Mouse (Mus musculus): ENCODE results near the gene Stub1.
"Not testable (repeated sequence)": the region's sequence is repeated elsewhere in the genome, so short reads cannot be mapped to it uniquely, and the experiment has no call there.

Stub1 gene

DNA sequence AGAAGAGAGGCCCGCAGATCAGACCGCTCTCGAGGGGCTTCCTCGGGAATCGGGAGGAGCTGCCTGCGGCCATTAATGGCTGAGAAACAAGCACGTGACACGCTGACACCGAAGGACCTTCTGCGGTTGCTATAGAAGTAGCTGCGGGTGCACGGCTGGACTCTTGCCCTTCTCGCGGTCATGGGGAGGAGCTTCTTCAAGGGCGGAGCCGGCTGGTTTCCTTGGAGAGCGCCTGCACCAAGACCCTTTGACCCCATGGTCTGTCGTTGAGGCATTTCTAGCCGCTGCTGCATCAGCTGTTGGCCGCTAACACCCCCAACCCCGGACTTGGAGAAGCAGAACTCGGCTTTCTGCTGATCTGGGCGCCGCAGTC is at the start of gene Stub1:
TSS of gene Stub1 (minus strand) at position 114 of the 373 bp plus-strand sequence.
- peak; percentile 61 for DNase-seq (ENCODE audit: low spot score)

DNA sequence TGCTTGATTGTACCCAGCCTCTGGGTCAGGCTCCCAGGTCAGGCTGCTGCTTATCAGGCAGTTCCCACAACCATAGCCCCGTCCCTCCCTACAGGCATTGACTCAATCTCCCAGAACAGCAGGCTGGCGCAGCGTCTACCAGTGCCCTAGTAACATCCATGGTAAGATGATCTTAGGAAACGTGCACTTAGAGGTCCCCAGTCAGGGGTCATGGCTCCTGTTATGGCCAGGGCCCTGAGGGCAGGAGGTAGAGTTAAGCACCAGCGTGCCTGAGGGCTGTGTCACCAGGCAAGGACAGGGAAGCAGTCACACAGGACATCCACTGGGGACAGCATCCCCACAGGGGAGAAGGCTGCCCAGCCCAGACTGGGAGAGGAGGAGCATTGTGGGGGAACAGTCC is 49.1 kb upstream of the Stub1 start:
- DNase-seq (ENCODE audit: low spot score): peak; percentile 40

DNA sequence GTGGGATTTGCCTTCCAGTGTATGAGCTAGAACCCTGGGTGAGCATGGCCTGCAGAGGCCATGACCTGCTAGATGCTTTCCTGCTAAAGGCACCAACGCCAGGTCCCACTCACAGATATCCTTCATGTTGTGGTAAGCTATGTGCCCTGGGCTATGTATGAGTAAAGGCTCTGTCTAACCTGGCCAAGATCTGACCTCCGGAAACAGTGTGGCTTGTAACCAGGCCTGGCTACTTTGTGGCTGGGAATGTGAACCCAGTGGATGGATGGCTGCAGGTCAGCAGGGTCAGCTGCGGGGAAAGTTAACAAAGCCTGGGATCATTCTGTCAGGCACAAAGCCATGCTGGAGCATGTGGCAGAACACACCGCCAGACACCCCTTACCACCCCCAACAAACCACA is 48.5 kb upstream of the Stub1 start:
- DNase-seq (ENCODE audit: low spot score): no peak

DNA sequence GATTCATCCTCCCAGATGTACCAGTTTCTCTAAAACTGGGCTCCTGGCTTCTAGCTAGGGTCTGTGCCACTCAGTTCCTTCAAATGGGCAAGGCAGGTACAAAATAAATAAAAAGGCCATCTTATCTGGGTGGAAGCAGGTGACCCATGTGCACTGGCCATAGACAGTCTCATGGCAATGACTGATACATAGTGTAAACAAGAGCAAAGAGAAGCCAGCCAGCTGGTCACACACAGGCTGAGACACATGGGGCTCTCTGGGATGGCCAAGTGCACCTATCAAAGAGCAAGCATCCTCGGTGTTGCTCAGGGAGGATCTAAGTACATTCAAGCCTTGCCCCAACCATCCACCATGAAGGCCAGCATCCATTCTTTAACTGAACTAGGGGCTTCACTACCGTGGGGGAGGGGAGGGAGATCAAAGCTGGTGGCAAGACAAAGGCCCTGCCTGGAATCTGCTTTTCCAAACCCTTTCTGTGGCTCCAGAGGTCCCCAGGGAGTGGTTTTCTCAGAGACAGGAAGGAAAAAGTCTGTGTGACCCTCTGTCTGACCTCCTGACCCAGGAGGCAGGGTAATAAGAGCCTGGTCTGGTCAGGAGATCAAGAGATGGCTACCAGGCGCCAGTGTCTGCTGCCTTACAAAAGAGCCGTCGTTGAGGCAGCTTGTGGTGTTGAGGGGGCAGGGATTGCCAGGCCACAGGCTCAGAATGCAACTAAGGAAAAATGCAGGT is 47.9 kb upstream of the Stub1 start:
- no peak for DNase-seq (ENCODE audit: low spot score)

DNA sequence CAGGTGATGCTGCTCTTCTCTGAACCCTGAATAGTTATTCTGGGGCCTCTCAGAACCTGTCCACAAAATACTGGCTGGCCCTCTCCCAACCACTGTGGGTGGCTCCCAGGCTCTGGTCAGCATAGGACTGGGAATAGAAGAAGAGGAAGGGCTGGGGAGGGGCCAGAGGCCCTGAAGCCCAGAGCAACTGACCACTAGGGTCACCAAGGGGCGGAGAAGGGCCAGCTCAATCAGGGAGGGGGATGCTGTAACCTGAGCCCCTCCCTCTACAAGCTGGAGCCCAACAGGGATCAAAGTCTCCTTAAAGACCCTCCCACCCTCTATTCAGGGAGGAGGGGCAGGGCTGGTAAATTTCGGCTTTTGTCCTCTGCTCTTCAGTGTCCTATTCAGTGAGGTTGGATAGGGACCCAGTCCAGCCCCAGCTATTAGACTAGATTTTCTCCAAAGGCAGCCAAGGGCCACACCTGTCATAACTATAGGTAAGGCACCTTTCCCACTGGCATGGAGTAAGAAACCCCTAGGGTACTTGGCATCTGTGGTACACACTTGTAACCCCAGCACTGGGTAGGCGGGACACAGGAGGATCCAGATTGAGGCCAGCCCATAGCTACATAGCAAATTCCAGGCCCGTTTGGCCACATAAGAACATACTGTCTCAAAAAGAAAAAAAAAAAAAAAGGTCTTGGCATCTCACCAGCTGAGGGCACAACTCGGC is 47.1 kb upstream of the Stub1 start, which contains the start of gene Wfikkn1:
TSS of gene Wfikkn1 (minus strand) at position 663 of the 715 bp plus-strand sequence.
- no peak for DNase-seq (ENCODE audit: low spot score)

DNA sequence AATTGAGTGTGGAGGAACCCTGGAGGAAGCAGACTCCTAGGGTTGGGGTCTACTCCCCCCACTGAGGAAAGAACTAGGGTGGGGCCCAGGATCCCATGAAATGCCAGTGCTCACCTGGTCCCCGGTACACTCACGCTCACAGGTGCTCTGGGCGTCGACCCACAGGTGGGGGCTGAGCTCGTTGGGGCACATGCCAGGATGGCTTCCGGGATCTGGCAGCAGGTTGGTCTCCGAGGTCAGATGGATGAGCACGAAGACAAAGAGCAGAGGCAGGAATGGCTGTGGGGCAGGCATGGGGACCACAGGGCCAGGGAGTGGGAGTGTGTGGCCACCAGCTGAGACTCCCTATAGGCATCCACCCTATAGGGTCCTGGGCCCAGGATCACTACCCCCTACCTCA is 46.5 kb upstream of the Stub1 start:
- DNase-seq (ENCODE audit: low spot score): no peak

DNA sequence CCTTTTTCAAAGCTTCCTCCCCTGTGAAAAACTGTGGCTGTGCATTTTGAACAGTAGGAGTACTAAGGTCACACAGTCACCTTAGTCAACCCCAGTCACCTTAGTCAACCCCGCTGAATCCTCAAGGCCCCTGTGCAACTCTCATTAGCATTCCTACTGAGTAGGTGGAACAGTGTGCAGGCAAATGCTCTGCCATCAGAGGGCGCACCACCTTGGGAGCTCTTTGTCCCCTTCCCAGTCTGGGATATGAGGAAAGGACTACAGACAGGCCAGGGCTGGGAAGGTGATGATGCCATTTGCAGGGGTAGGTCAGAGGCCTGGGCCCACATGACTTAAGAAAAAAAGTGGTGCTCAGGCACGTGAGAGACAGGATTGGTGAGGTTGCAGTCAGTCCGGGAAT is 46.1 kb upstream of the Stub1 start:
- no peak for DNase-seq (ENCODE audit: low spot score)

DNA sequence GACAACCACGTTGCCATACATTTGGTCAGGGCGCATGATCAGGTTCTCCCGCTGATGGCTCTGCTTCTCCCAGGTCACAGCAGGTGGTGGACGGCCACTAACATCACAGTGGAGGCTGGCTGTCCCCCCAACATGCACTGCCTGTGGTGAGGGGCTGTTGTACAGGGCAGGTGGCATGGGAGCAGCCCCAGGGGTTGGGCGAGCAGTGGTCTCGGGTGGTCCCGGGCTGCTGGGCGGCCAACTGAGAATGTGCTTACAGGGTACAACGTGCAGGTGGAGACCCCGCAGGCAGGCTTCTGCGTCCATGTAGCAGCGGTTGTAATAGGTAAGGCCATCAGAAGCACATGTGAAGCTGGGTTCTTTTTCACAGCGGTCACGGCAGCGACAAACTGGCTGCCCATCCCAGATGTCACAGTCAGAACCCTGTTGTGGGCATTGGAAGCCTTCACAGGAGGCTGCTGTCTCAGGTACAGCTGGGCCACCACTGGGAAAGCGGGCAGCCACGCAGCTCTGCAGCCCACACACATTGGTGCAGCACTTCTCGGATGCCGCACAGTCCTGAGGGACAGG is 45.5 kb upstream of the Stub1 start:
- no peak for DNase-seq (ENCODE audit: low spot score)

DNA sequence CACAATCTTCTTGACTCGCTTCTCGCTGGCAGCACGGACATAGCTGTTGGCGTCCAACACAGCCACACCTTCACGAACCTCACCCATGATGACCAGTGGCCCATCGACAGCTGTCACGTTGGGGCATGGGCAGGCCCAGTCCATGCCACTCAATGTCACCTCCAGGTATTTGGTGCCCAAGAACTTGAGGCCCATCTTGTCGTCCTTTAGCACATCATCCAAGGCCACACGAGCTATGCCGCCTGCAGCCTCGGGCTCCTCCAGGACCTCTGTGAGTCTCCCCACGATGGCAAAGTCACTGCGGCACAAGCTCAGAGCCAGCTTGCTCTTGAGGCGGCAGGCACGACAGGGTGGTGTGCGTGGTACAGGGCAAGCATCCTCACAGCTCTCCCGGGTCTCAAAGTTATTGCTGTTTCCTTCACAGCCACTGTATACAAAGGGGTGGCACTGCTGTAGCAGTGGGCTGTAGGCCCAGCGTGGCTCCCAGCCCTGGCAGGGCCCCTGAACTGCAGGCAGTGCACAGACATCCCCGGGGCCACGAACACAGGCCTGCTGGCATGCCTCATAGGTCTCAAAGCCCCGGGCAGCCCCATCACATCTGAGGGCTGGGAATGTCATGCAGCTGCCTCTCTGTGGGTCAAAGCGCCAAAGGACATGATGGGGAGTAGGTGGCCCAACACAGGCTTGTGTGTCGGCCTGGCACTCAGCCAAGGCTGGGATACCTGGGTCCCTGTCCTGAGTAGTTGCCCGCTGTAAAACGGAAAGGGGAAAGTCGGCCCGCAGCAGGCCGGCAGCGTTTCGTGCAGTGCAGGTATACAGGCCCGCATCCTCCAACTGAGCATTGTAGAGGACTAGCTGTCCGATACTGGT is 44.8 kb upstream of the Stub1 start:
- no peak for DNase-seq (ENCODE audit: low spot score)

DNA sequence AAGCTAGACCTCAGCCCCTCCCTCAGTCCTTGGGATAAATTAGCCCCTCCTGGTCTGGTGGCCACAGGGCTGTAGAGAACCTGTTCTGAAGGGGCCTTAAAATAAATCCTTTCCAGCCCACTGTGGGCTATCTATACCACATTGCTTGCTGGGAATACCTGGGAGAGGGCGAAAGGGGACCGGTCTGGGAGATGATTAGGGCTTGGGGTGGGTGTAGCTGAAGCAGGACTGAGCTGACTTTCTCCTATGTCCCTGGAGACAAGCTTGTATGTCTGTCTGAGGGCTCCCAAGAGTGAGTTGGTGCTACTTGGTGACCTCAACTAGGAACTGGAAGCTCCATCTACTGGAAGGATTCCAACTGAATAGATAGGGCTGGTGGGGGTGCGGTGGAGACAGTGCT is 43.8 kb upstream of the Stub1 start:
- no peak for DNase-seq (ENCODE audit: low spot score)

DNA sequence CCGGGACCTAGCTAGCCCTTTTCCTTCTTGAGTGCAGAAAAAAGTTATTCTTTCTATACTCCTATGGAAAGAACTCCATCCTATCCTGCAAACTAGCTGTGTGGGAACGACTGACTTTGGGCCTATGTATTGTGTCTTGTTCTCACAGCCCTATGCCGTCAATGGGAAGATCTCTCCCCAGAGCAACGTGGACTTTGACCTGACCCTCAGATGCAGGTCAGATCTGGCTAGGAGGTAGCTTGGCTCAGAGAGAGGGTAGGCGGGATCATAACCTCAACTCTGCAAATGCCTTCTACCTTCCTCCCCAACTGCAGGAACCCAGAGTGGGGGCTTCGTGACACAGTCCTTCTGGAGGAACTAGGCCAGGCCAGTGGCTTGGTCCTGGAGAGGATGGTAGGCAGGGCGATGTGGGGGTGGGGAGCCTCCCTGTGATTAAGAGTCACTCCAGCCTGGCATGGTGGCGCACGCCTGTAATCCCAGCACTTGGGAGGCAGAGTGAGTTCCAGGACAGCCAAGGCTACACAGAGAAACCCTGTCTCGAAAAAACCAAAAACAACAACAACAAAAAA is 43.2 kb upstream of the Stub1 start:
- DNase-seq (ENCODE audit: low spot score): no peak

DNA sequence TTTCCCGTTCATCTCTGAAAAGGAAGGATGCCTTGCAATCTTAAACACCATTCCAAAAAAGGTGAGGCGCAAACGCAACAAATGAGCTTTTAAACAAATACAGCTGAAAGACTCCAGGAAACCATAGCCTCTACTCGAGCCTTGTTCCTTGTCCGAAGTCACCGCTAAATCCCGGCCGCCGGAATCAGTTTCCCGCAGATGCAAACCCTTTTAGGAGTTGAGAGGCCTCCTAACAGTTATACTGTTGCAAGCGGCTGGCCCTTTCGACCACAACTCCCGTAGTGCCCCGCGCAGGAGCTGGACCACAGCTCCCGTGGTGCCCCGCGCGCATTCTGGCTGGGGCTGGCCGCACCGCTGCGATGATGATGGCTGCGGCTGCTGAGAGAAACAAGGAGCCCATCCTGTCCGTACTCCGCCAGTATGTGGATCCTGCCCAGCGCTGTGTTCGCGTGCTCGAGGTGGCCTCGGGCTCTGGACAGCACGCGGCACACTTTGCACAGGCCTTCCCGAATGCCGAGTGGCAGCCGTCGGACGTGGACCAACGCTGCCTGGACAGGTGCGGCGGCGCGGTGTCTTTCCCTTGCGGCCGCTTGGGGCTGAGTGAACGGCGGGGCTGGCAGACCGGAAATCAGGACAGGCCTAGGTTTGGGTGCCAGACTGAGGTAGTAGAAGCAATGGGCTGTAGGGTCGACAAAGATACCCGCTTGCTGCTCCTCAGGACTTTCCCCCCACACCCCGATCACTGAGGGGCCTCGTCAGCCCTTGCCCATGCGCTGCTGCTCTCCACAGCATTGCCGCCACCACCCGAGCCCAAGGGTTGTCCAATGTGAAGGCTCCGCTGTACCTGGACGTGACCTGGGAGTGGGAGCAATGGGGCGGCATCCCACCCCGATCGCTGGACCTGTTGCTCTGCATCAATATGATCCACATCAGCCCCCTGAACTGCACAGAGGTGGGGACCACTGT is 42.2 kb upstream of the Stub1 start:
- DNase-seq (ENCODE audit: low spot score): peak; percentile 81

DNA sequence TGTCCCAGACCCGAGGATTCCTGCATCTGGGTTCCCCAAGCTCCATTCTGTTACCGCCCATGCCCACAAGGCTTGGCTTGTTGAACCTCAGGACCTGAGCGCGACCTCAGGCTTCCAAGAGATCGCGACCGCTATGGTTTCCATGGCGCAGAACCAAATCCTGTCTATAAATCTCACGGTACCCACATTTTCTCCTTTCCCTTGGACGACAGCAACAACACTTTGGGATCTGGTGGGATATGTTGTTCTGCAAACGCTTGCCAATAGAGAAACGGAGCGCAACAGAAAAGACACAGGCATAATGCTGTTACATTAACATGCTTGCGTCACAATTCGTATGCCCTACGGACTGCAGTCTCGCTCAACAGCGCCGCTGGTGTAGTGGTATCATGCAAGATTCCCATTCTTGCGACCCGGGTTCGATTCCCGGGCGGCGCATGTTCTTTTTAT is 41.5 kb upstream of the Stub1 start, which contains the start of gene Mettl26:
TSS of gene Mettl26 (plus strand) at position 354 of the 450 bp plus-strand sequence.
- DNase-seq (ENCODE audit: low spot score): peak; percentile 94

DNA sequence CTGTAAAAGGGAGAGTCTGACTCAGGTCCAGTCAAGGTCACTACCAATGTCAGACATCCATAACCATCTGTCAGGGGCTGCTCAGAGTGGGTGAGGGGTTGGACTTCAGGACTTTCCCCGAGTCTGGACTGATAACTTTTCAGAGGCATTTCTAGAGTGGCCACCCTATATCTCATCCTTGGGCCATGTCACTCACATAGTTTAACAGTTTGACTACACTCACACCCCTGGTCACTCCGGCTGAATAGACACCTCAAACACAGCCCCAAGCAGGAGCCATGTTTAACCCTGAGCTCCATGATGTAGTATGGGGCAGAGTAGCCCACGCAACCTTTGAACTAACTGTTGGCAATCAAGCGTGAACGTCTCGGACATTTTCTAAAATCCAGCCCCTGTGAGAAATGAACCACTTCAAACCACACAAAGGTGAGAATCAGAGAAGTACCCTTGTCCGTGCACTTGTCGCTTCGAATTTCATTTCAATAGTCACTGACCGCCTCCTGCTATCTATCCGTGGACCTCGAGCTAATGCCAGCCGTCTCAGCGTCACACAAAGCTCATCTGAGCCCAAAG is 41.0 kb upstream of the Stub1 start:
- DNase-seq (ENCODE audit: low spot score): no peak

DNA sequence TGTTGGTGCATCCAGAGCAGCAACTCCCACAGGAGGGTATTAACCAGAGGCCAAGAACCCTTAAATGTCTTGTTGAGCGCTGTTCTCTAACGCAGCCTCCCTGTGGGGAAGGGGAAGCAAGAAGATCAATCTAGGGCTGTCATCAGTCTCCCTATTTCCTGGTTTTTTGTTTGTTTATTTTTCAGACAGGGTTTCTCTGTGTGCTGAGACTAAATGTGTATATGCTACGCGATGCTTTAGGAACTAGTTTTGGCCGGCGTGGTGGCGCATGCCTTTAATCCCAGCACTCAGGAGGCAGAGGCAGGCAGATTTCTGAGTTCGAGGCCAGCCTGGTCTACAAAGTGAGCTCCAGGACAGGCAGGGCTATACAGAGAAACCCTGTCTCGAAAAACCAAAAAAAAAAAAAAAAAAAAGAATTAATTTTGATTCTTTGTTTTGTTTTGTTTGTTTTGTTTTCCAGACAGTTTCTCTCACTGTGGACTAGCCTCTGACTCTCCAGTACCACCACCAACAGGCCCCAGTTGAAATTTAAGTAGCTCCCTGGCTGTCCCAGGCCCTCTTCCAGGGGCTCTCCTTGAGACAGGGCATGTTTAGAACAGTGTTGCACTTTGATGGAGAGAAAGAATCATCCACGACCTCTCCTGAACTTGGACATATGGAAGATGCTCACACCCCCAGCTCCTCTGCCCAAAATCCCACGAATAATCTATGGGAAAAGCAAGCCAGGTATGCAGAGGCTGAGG is 40.4 kb upstream of the Stub1 start:
- DNase-seq (ENCODE audit: low spot score): no peak

DNA sequence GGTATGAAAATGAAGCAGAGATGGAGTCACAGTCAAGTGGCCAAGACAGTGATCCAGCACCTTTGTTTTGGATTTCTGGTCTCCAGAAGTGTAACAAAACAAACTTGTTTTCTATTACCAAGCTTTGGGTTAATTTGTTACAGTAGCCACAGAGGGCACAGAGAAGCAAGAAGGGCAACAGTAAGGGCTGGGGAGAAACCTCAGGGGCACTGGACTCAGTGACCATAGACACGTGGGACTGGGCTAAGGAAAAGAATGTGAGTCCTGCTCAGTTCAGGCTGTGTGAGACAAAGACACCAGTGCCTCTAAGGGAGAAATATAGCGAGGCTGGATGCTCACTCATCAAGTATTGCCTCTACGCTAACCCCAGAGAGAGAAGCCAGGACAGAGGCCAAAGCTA is 39.5 kb upstream of the Stub1 start:
- no peak for DNase-seq (ENCODE audit: low spot score)

DNA sequence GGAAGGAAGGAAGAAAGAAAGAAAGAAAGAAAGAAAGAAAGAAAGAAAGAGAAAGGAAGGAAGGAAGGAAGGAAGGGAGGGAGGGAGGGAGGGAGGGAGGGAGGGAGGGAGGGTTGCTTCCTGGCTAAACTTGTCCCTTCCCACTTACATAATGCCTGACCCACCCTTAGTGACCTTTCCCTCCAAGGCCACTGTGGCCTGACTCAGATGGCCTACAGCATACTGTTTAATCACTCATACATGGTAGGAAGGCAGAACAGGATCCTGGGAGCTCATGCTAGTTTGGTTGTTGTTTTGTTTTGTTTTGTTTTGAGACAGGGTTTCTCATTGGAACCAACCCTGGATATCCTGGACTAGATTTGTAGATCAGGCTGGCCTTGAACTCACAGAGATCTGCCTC is 38.4 kb upstream of the Stub1 start:
- DNase-seq (ENCODE audit: low spot score): not testable (repeated sequence)

DNA sequence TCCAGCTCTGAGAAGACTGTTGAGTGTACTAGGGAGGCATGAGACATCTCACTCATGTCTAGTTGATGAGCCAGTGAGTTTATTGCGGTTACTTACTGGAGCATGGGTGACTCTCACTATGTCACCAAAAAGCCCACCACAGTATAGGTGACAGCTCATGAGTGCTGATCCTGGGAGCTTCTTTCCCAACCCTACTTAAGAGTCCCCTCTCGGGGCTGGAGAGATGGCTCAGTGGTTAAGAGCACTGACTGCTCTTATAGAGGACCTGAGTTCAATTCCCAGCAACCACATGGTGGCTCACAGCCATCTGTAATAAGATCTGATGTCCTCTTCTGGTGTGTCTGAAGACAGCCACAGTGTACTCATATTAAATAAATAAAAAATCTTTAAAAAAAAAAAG is 36.8 kb upstream of the Stub1 start:
- no peak for DNase-seq (ENCODE audit: low spot score)

DNA sequence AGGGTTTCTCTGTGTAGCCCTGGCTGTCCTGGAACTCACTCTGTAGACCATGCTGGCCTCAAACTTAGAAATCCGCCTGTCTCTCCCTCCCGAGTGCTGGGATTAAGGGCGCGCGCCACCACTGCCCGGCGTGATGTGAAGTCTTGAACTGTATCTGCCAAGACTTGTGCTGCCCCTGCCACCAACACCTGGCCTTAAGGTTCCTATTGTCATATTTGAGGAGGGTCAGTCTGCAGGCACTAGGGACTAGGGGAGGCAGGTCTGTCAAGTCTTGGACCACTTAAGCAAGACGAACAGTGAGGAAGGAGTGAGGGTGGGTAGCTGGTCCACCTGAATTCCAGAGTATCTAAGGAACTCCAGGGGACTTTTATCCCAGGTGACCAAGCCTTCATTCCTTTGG is 36.3 kb upstream of the Stub1 start:
- no peak for DNase-seq (ENCODE audit: low spot score)

All from c-Kit-positive CD71-positive TER-119-positive erythroid progenitor cells, embryonic 14.5 days (primary cell).